Mouse (Mus musculus): ENCODE data around the gene Hyal1. TPM values are rescaled to one million over a fixed set of nuclear protein-coding genes. Genes with fewer than 3 reads are reported as not detected.
A peak's percentile ranks its signal among the peaks of the same experiment; 100 is the strongest.

Gene Hyal1
- polyA plus RNA-seq, 1 experiment from 2014 or later = 8.4 TPM

GRCm38 (mm10) chr9:107626844-107627277, 50.1 kb downstream of the Hyal1 start:
- 0 out of 2 replicates have a peak overlapping the region, but pooled peaks have one; percentile 5 for H3K4me3 ChIP-seq
- WGBS = 0% methylated on average over 2 of the region's 2 CpGs
- no peaks in the 10 kb centered on the region for H3K36me3 ChIP-seq
- H3K4me1 ChIP-seq (replicated peaks) = peaks cover 76% of the 10 kb centered on the region
- peak overlapping the region; percentile 89 for H3K27ac ChIP-seq (replicated peaks)
- H3K9me3 ChIP-seq = no peaks in the 10 kb centered on the region
- peak; percentile 55 for ATAC-seq (ENCODE audit: low FRiP score, low read depth)
- H3K4me2 ChIP-seq = peak overlapping the region; percentile 38
- peak overlapping the region; percentile 32 for H3K9ac ChIP-seq
- no peaks in the 10 kb centered on the region for H3K27me3 ChIP-seq

GRCm38 (mm10) chr9:107627387-107628255, 50.9 kb downstream of the Hyal1 start:
- peak overlapping the region; percentile 32; the same call in 1 of the 2 replicates for H3K9ac ChIP-seq
- no peak overlapping the region for H3K4me3 ChIP-seq
- H3K27ac ChIP-seq (replicated peaks) = peak overlapping the region; percentile 89
- H3K4me2 ChIP-seq = peak overlapping the region; percentile 38
- H3K27me3 ChIP-seq = no peaks in the 10 kb centered on the region
- 15% methylated on average over 20 of the region's 20 CpGs for WGBS
- no peaks in the 10 kb centered on the region for H3K9me3 ChIP-seq
- ATAC-seq (ENCODE audit: low FRiP score, low read depth) = no peak
- H3K36me3 ChIP-seq = no peaks in the 10 kb centered on the region
- H3K4me1 ChIP-seq (replicated peaks) = peaks cover 83% of the 10 kb centered on the region

GRCm38 (mm10) chr9:107628721-107629410, 52.1 kb downstream of the Hyal1 start:
- Histone ChIP-seq H3K27me3 (no peaks in the 10 kb centered on the region), H3K4me1 (replicated peaks) (peaks cover 94% of the 10 kb centered on the region), H3K9ac (peak overlapping the region; percentile 26; the same call in 1 of the 2 replicates), H3K36me3 (no peaks in the 10 kb centered on the region), H3K4me3 (no peak overlapping the region), H3K27ac (replicated peaks) (peak overlapping the region; percentile 89), H3K9me3 (no peaks in the 10 kb centered on the region), H3K4me2 (peak overlapping the region; percentile 70)
- ATAC-seq (ENCODE audit: low FRiP score, low read depth) = no peak
- 42% methylated on average over 15 of the region's 15 CpGs for WGBS

GRCm38 (mm10) chr9:107629411-107629730, 52.6 kb downstream of the Hyal1 start:
- H3K4me3 ChIP-seq = no peak overlapping the region
- no peak for ATAC-seq (ENCODE audit: low FRiP score, low read depth)

GRCm38 (mm10) chr9:107629901-107630425, 53.2 kb downstream of the Hyal1 start:
- peak overlapping the region; percentile 12; the same call in 1 of the 2 replicates for H3K4me3 ChIP-seq
- WGBS = 11% methylated on average over 14 of the region's 14 CpGs
- H3K9me3 ChIP-seq = no peaks in the 10 kb centered on the region
- H3K27me3 ChIP-seq = no peaks in the 10 kb centered on the region
- peak overlapping the region; percentile 89 for H3K27ac ChIP-seq (replicated peaks)
- peaks cover 97% of the 10 kb centered on the region for H3K4me1 ChIP-seq (replicated peaks)
- peak; percentile 10 for ATAC-seq (ENCODE audit: low FRiP score, low read depth)
- H3K9ac ChIP-seq = peak overlapping the region; percentile 23
- no peaks in the 10 kb centered on the region for H3K36me3 ChIP-seq
- H3K4me2 ChIP-seq = peak overlapping the region; percentile 70

More at GRCm38 (mm10) chr9:107629411-107629730, 52.6 kb downstream of the Hyal1 start:
- H3K9me3 ChIP-seq = no peaks in the 10 kb centered on the region
- peak overlapping the region; percentile 89 for H3K27ac ChIP-seq (replicated peaks)
- peaks cover 98% of the 10 kb centered on the region for H3K4me1 ChIP-seq (replicated peaks)
- H3K9ac ChIP-seq = peak overlapping the region; percentile 17
- no peaks in the 10 kb centered on the region for H3K36me3 ChIP-seq
- 24% methylated on average over 4 of the region's 4 CpGs for WGBS
- H3K4me2 ChIP-seq = peak overlapping the region; percentile 70
- H3K27me3 ChIP-seq = no peaks in the 10 kb centered on the region

GRCm38 (mm10) chr9:107630576-107630975, 53.8 kb downstream of the Hyal1 start:
- peak overlapping the region; percentile 12; the same call in 1 of the 2 replicates for H3K4me3 ChIP-seq
- peaks cover 95% of the 10 kb centered on the region for H3K4me1 ChIP-seq (replicated peaks)
- no peaks in the 10 kb centered on the region for H3K9me3 ChIP-seq
- H3K36me3 ChIP-seq = no peaks in the 10 kb centered on the region
- peak; percentile 29 for ATAC-seq (ENCODE audit: low FRiP score, low read depth)
- H3K27ac ChIP-seq (replicated peaks) = peak overlapping the region; percentile 89
- no peaks in the 10 kb centered on the region for H3K27me3 ChIP-seq
- WGBS = 2% methylated on average over 4 of the region's 4 CpGs
- peak overlapping the region; percentile 23 for H3K9ac ChIP-seq
- peak overlapping the region; percentile 70 for H3K4me2 ChIP-seq

Other genes with a start within 250 kb of the Hyal1 start
- 15.2 and 17.2 TPM in 2 replicates for gene Hemk1, start 238.6 kb upstream of the Hyal1 start, polyA plus RNA-seq (2015; fragmentation: Nextera tagmentation; extraction: Ambion mirVana)
- 9.1 and 9.4 TPM in 2 replicates for gene 6430571L13Rik, start 236.3 kb upstream of the Hyal1 start, polyA plus RNA-seq (2015; fragmentation: Nextera tagmentation; extraction: Ambion mirVana)
- 7.7 and 10.7 TPM in 2 replicates for gene Cacna2d2, start 177.3 kb upstream of the Hyal1 start, polyA plus RNA-seq (2015; fragmentation: Nextera tagmentation; extraction: Ambion mirVana)
- gene Tmem115, start 43.0 kb upstream of the Hyal1 start, polyA plus RNA-seq (2015; fragmentation: Nextera tagmentation; extraction: Ambion mirVana) = 48.1 and 48.5 TPM in 2 replicates
- 45.3 and 47.3 TPM in 2 replicates for gene Cyb561d2, start 34.7 kb upstream of the Hyal1 start, polyA plus RNA-seq (2015; fragmentation: Nextera tagmentation; extraction: Ambion mirVana)
- gene Nprl2, start 34.7 kb upstream of the Hyal1 start, polyA plus RNA-seq (2015; fragmentation: Nextera tagmentation; extraction: Ambion mirVana) = 69.2 and 70.2 TPM in 2 replicates
- 3.4 and 4.3 TPM in 2 replicates for gene Zmynd10, start 29.6 kb upstream of the Hyal1 start, polyA plus RNA-seq (2015; fragmentation: Nextera tagmentation; extraction: Ambion mirVana)
- 43.6 and 43.9 TPM in 2 replicates for gene Rassf1, start 25.4 kb upstream of the Hyal1 start, polyA plus RNA-seq (2015; fragmentation: Nextera tagmentation; extraction: Ambion mirVana)
- 119 and 129 TPM in 2 replicates for gene Tusc2, start 13.7 kb upstream of the Hyal1 start, polyA plus RNA-seq (2015; fragmentation: Nextera tagmentation; extraction: Ambion mirVana)
- gene Hyal2, start 9.0 kb upstream of the Hyal1 start, polyA plus RNA-seq (2015; fragmentation: Nextera tagmentation; extraction: Ambion mirVana) = 65.8 and 67.4 TPM in 2 replicates
- gene Naa80, start 2.0 kb downstream of the Hyal1 start, polyA plus RNA-seq (2015; fragmentation: Nextera tagmentation; extraction: Ambion mirVana) = 17.6 and 19.5 TPM in 2 replicates
- 1.8 and 2.2 TPM in 2 replicates for gene Hyal3, start 3.9 kb downstream of the Hyal1 start, polyA plus RNA-seq (2015; fragmentation: Nextera tagmentation; extraction: Ambion mirVana)
- 16.3 and 17.3 TPM in 2 replicates for gene Ifrd2, start 10.7 kb downstream of the Hyal1 start, polyA plus RNA-seq (2015; fragmentation: Nextera tagmentation; extraction: Ambion mirVana)
- 4.6 and 5.1 TPM in 2 replicates for gene Sema3b, start 32.3 kb downstream of the Hyal1 start, polyA plus RNA-seq (2015; fragmentation: Nextera tagmentation; extraction: Ambion mirVana)
- 332 and 343 TPM in 2 replicates for gene Gnai2, start 58.4 kb downstream of the Hyal1 start, polyA plus RNA-seq (2015; fragmentation: Nextera tagmentation; extraction: Ambion mirVana)
- 41.4 and 43.3 TPM in 2 replicates for gene Slc38a3, start 92.6 kb downstream of the Hyal1 start, polyA plus RNA-seq (2015; fragmentation: Nextera tagmentation; extraction: Ambion mirVana)
- 2.0 and 3.6 TPM in 2 replicates for gene Gnat1, start 102.8 kb downstream of the Hyal1 start, polyA plus RNA-seq (2015; fragmentation: Nextera tagmentation; extraction: Ambion mirVana)
- gene Sema3f, start 133.5 kb downstream of the Hyal1 start, polyA plus RNA-seq (2015; fragmentation: Nextera tagmentation; extraction: Ambion mirVana) = 14.0 and 18.5 TPM in 2 replicates
- 230 and 247 TPM in 2 replicates for gene Rbm5, start 194.1 kb downstream of the Hyal1 start, polyA plus RNA-seq (2015; fragmentation: Nextera tagmentation; extraction: Ambion mirVana)

All from hindbrain, embryonic 15.5 days (tissue).